Mouse (Mus musculus) cerebellum, postnatal 25 days (tissue): ENCODE results near the gene Vstm5.
A peak's percentile ranks its signal among the peaks of the same experiment; 100 is the strongest.
"Not testable (repeated sequence)": the region's sequence is repeated elsewhere in the genome, so short reads cannot be mapped to it uniquely, and the experiment has no call there.

Experiments
- DNase-seq, 2 experiments: peaks; one replicate each; pipeline ENCODE4 v3.0.0; 2021; ENCODE audit warnings: mixed read lengths in 2 of 2

Vstm5 gene

DNA sequence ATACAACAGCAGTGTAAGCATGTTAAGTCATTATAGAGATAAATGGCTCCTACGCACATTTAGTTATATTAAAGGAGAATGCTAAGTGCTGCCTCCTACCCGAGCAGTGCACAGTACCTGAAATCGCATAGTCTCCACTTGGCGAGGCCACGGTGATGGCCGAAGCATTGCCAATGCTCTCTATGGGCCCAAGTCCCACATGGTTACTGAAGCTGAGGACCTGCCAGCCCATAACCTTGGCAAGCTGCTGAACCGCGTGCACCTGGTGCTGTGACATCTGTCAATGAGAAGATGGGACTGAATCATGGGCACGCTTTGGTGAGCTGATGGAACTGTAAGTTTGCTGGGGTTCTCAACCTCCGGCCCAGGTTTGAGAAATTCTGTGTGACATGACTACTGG is 24.6 kb downstream of the Vstm5 start:
- DNase-seq = peak; percentile 64 to 76

- DNase-seq = no peak
Observed at GRCm38 (mm10) chr9:15273981-15274380, 35.1 kb downstream of the Vstm5 start.

DNA sequence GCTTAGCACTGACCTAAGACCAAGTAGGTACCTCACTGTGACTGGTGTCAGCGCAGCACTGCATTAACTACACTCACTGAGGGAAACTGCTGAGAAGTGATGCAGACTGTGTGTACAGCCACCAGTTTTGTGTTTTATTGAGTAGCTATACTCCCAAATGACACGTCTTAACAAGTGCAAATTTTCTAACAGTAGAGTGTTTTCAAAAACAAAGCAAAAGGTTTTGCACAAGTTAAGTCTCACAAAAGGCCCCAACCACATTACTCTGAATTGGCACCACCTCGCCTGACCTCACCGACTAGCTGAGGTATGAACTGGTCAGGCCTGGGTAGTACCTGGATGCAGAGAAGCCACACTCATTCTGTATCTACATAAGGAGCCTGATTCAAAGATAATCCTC is 38.0 kb downstream of the Vstm5 start:
- no peak for DNase-seq

- no peak for DNase-seq
Observed at GRCm38 (mm10) chr9:15278343-15278742, 39.5 kb downstream of the Vstm5 start.

- no peak for DNase-seq
Observed at GRCm38 (mm10) chr9:15279139-15279648, 40.3 kb downstream of the Vstm5 start.

GRCm38 (mm10) chr9:15279649-15280490 is 41.0 kb downstream of the Vstm5 start, which contains the start of gene Med17:
Gene Med17 (minus strand): TSS chr9:15279931.
- DNase-seq = peak; percentile 95 to 96

- no peak for DNase-seq
Observed at GRCm38 (mm10) chr9:15280491-15280879, 41.6 kb downstream of the Vstm5 start.

GRCm38 (mm10) chr9:15285443-15285842 is 46.6 kb downstream of the Vstm5 start:
- DNase-seq = no peak

DNA sequence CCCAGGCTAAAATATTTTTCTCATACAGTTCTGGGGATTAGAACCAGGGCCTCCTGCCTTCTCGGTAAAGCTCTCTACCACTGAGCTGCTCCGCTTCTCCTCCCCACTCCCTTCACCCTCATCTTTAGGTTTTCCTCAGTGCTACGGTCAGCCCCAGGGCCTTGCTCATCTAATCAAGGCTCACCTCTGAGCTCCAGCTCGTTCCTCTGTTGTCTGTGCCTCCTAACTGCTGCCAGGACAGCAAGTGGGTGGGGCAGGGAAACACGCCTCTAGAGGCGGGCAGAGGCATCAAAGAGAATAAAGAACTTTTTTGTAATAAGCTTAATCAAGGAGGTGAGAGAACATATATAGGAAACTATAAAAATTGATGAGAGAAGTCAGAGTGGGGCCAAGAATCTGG is 49.0 kb downstream of the Vstm5 start:
- DNase-seq = no peak

DNA sequence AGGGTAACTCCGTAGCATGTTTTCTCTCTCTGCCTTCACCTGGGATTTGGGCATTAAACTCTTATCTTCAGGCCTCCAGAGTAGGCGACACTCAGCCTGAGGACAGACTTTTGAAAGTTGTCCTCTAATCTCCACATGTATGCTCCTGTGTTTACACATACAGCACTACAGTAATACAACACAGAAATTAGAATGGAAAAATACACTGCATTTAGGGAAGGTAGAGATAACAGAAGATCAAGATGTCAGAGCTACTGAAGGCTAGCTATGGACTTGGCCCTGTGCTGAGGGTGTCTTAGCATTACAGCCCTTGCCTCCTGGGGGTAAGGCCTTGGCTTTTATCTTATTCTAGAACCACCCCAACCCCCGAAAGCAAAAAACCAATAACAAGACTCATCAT is 49.6 kb downstream of the Vstm5 start:
- no peak for DNase-seq

- no peak for DNase-seq
Observed at GRCm38 (mm10) chr9:15289251-15289650, 50.4 kb downstream of the Vstm5 start.

GRCm38 (mm10) chr9:15297112-15297511 is 58.3 kb downstream of the Vstm5 start:
- DNase-seq = no peak

DNA sequence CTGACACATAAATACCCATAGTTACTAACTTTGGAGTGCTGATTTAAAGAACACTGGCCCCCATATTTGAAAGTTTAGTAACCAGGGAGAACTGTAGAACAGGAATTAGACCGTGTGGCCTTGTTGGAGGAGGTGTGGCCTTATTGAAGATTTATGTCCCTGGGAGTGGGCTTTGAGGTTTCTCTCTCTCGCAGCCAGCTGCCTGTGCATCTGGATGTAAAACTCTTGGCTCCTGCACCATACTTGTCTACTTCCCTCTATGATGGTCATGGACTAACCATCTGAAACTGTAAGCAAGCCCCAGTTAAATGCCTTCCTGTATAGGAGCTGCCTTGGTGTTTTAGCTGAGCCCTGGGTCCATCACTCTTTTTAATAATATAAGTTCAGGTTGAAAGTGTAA is 59.6 kb downstream of the Vstm5 start:
- no peak for DNase-seq

DNA sequence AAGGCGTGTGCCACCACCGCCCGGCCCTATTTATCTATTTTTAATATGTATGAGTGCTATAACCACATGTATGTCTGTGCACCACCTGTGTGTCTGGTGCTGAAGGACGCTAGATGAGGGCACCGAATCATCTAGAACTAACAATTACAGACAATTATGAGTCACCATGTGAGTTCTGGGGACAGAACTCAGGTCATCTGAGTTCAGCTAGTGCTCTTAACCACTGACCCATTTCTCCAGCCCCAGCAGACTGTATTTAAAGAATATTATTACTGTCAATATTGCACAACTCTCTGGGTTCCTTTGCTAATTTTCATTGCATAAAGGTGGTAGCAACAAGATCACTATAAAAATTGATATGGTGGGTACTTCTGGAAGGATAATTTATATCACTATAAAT is 61.2 kb downstream of the Vstm5 start:
- DNase-seq = no peak

- no peak for DNase-seq
Observed at GRCm38 (mm10) chr9:15301399-15301798, 62.6 kb downstream of the Vstm5 start.

- DNase-seq = not testable (repeated sequence)
Observed at GRCm38 (mm10) chr9:15302006-15302405, 63.2 kb downstream of the Vstm5 start.

GRCm38 (mm10) chr9:15302881-15303280 is 64.0 kb downstream of the Vstm5 start:
- DNase-seq = no peak

DNA sequence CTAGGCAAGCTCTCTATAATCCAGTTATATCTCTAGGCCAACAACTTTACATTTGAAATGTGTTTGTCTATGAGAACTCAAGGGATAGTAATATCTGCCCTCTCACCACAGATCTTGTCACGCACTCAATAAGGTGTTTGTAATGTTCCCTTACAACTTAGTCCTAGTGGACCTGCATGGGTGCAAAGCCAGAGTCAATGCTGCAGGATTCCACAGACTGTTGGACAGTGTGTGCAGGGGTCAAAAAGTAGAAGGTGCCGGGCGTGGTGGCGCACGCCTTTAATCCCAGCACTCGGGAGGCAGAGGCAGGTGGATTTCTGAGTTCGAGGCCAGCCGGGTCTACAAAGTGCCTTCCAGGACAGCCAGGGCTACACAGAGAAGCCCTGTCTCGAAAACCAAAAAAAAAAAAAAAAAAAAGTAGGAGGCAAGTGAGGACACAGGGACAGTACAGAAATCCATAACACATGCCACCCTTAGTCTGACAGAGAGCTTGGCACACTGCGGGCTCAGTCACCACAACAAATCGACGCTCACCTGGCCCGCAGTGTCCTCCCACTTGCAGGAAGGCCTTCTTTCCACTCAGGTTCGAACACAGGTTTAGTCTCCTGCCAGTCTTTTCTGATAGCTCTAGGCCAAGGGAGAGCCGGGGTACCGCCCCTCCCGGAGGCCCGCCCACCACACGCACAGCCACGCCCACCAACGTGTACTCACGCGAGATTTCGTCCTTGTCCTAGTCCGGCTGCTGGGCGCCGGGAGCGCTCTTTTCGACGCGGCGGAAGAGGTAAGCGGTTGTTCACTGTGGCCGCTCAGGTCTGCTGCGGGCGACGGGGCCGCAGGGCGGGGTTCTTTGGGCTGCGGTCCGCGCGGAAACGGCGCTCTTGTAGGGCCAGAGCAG is 66.9 kb downstream of the Vstm5 start, which contains the start of gene Taf1d:
Taf1d (plus strand) TSS at position 712 of the 895 bp plus-strand sequence.
- DNase-seq = peak; percentile 97 to 99

GRCm38 (mm10) chr9:15306398-15307119 is 67.7 kb downstream of the Vstm5 start, which contains the start of gene 4931406C07Rik:
Gene 4931406C07Rik (minus strand): TSS chr9:15306448.
- no peak for DNase-seq

GRCm38 (mm10) chr9:15307257-15307656 is 68.4 kb downstream of the Vstm5 start:
- DNase-seq = no peak

- DNase-seq = no peak
Observed at GRCm38 (mm10) chr9:15308254-15308653, 69.4 kb downstream of the Vstm5 start.
